Mouse (Mus musculus) midbrain, embryonic 11.5 days (tissue): Measurements from ENCODE around the gene Cenph. TPM values are rescaled to one million over a fixed set of nuclear protein-coding genes. Genes with fewer than 3 reads are reported as not detected.

ENCODE experiments used
- ATAC-seq: fragments of 200-750 bp; cut with Nextera tagmentation; 2 replicates; pipeline ENCODE4 v1.8.0; 2017; ENCODE audit warnings: moderate TSS enrichment, moderate library complexity; ENCODE audit not compliant: low FRiP score
- DNase-seq: peaks from one replicate; pipeline ENCODE4 v3.0.0; 2015; ENCODE audit warnings: low spot score; ENCODE audit errors: missing footprints
- H3K27ac ChIP-seq: fragments of 300-500 bp; sonication (generic); 2 replicates; pipeline ENCODE4 v1.5.1; 2014; ENCODE audit warnings: low read depth, low read length
- H3K27me3 ChIP-seq: fragments of 300-500 bp; sonication (generic); 2 replicates; pipeline ENCODE4 v1.6.1; 2014; ENCODE audit warnings: mild to moderate bottlenecking, low read length, moderate library complexity, mixed read lengths; ENCODE audit not compliant: control insufficient read depth, insufficient read depth
- H3K36me3 ChIP-seq: fragments of 300-500 bp; sonication (generic); 2 replicates; pipeline ENCODE4 v1.6.1; 2014; ENCODE audit warnings: mild to moderate bottlenecking, low read length, moderate library complexity, mixed read lengths; ENCODE audit not compliant: control insufficient read depth, insufficient read depth
- H3K4me1 ChIP-seq: fragments of 300-500 bp; sonication (generic); 2 replicates; pipeline ENCODE4 v1.6.1; 2014; ENCODE audit warnings: low read length; ENCODE audit not compliant: control insufficient read depth, insufficient read depth
- H3K4me2 ChIP-seq: fragments of 300-500 bp; sonication (generic); 2 replicates; pipeline ENCODE4 v1.6.1; 2014; ENCODE audit warnings: mild to moderate bottlenecking, moderate library complexity
- H3K4me3 ChIP-seq: fragments of 300-500 bp; sonication (generic); 2 replicates; pipeline ENCODE4 v1.5.1; 2014; ENCODE audit warnings: low read depth, low read length
- H3K9ac ChIP-seq: fragments of 300-500 bp; sonication (generic); 2 replicates; pipeline ENCODE4 v1.6.1; 2014; ENCODE audit warnings: low read length
- H3K9me3 ChIP-seq: fragments of 300-500 bp; sonication (generic); 2 replicates; pipeline ENCODE4 v1.6.1; 2016; ENCODE audit warnings: low read length; ENCODE audit not compliant: control insufficient read depth
- WGBS: fragments of 180-500 bp; shearing (Covaris S2); extraction: QIAGEN DNeasy Blood & Tissue Kit; methylation state at CpG from one replicate; pipeline ENCODE4 v1.1.7; 2014; 5-methylcytosine and 5-hydroxymethylcytosine counted together
- polyA plus RNA-seq: library from polyadenylated mRNA; unstranded; fragments of >200 nt; fragmentation: Nextera tagmentation; extraction: Ambion mirVana; gene quantifications from 2 replicates; pipeline ENCODE4 v1.2.1, GENCODE M21; 2014

The Cenph gene
- polyA plus RNA-seq, 1 experiment from 2014 or later = 56.2 TPM

- 0 out of 2 replicates have a peak, but pooled peaks cover 2% of the 10 kb centered on the region for H3K36me3 ChIP-seq
- H3K4me1 ChIP-seq = peaks cover 17% of the 10 kb centered on the region
- no peaks in the 10 kb centered on the region for H3K9me3 ChIP-seq
- ATAC-seq (no peak), DNase-seq (peak; percentile 75)
- WGBS = 72% methylated on average over 6 of the region's 6 CpGs
- no peak overlapping the region for H3K9ac ChIP-seq
- no peak overlapping the region for H3K4me3 ChIP-seq
- H3K27ac ChIP-seq = no peak overlapping the region
- no peak overlapping the region for H3K4me2 ChIP-seq
- H3K27me3 ChIP-seq = no peaks in the 10 kb centered on the region
Measured at GRCm38 (mm10) chr13:100787316-100788010, 11.8 kb upstream of the Cenph start.

GRCm38 (mm10) chr13:100786414-100786867 lies 10.7 kb upstream of the Cenph start, which contains the start of gene Ccnb1:
TSS of gene Ccnb1 (minus strand) at chr13:100786570.
- Histone ChIP-seq H3K4me2 (peak within 1 kb of the TSS; percentile 69), H3K27ac (peak within 1 kb of the TSS; percentile 9; the same call in 1 of the 2 replicates), H3K4me3 (peak within 1 kb of the TSS; percentile 91), H3K4me1 (peaks cover 17% of the 10 kb centered on the region), H3K9ac (peak within 1 kb of the TSS; percentile 95), H3K36me3 (peaks cover 4% of the 10 kb centered on the region; the same call in 1 of the 2 replicates), H3K9me3 (no peaks in the 10 kb centered on the region), H3K27me3 (no peaks in the 10 kb centered on the region)
- ATAC-seq (peak; percentile 99), DNase-seq (peak; percentile 99)
- WGBS = under 1% methylated on average over 35 of the region's 35 CpGs

- Histone ChIP-seq H3K27me3 (no peaks in the 10 kb centered on the region), H3K9ac (peak overlapping the region; percentile 95), H3K4me3 (peak overlapping the region; percentile 91), H3K27ac (peak overlapping the region; percentile 9; the same call in 1 of the 2 replicates), H3K4me1 (peaks cover 17% of the 10 kb centered on the region), H3K4me2 (peak overlapping the region; percentile 69), H3K36me3 (peaks cover 7% of the 10 kb centered on the region; the same call in 1 of the 2 replicates), H3K9me3 (no peaks in the 10 kb centered on the region)
- ATAC-seq = peak; percentile 62
- DNase-seq = no peak
- WGBS = under 1% methylated on average over 29 of the region's 30 CpGs
Measured at GRCm38 (mm10) chr13:100785806-100786413, 10.2 kb upstream of the Cenph start.

GRCm38 (mm10) chr13:100777491-100777890 lies 1.8 kb upstream of the Cenph start:
- no peaks in the 10 kb centered on the region for H3K27me3 ChIP-seq
- H3K4me1 ChIP-seq = peaks cover 11% of the 10 kb centered on the region
- no peak overlapping the region for H3K9ac ChIP-seq
- H3K27ac ChIP-seq = no peak overlapping the region
- DNase-seq (peak; percentile 71), ATAC-seq (no peak)
- WGBS = 88% methylated on average over 3 of the region's 3 CpGs
- no peak overlapping the region for H3K4me3 ChIP-seq
- H3K36me3 ChIP-seq = peaks cover 9% of the 10 kb centered on the region
- H3K9me3 ChIP-seq = no peaks in the 10 kb centered on the region
- H3K4me2 ChIP-seq = no peak overlapping the region

- no peaks in the 10 kb centered on the region for H3K9me3 ChIP-seq
- no peak overlapping the region for H3K9ac ChIP-seq
- H3K4me2 ChIP-seq = no peak overlapping the region
- no peak overlapping the region for H3K27ac ChIP-seq
- DNase-seq (peak; percentile 80), ATAC-seq (no peak)
- no peak overlapping the region for H3K4me3 ChIP-seq
- WGBS = 70% methylated on average over 6 of the region's 6 CpGs
- no peaks in the 10 kb centered on the region for H3K27me3 ChIP-seq
- H3K36me3 ChIP-seq = peaks cover 10% of the 10 kb centered on the region
- H3K4me1 ChIP-seq = peaks cover 11% of the 10 kb centered on the region
Measured at GRCm38 (mm10) chr13:100776710-100777109, 1.0 kb upstream of the Cenph start.

GRCm38 (mm10) chr13:100776056-100776419 lies 339 bp upstream of the Cenph start:
- Histone ChIP-seq H3K4me2 (peak overlapping the region; percentile 71), H3K27ac (peak overlapping the region; percentile 36; the same call in 1 of the 2 replicates), H3K9me3 (no peaks in the 10 kb centered on the region), H3K9ac (peak overlapping the region; percentile 78), H3K4me1 (peaks cover 11% of the 10 kb centered on the region), H3K27me3 (no peaks in the 10 kb centered on the region), H3K36me3 (peaks cover 7% of the 10 kb centered on the region), H3K4me3 (peak overlapping the region; percentile 88)
- WGBS = 18% methylated on average over 8 of the region's 8 CpGs
- DNase-seq = no peak
- ATAC-seq = no peak

- H3K4me1 ChIP-seq = peaks cover 11% of the 10 kb centered on the region
- peak overlapping the region; percentile 71 for H3K4me2 ChIP-seq
- peak overlapping the region; percentile 78 for H3K9ac ChIP-seq
- H3K27me3 ChIP-seq = no peaks in the 10 kb centered on the region
- ATAC-seq = no peak
- H3K27ac ChIP-seq = no peak overlapping the region
- no peaks in the 10 kb centered on the region for H3K9me3 ChIP-seq
- no peak for DNase-seq
- peaks cover 5% of the 10 kb centered on the region; the same call in 1 of the 2 replicates for H3K36me3 ChIP-seq
- peak overlapping the region; percentile 88 for H3K4me3 ChIP-seq
Measured at GRCm38 (mm10) chr13:100774704-100775103, 995 bp downstream of the Cenph start.

- Histone ChIP-seq H3K27ac (no peak overlapping the region), H3K27me3 (no peaks in the 10 kb centered on the region), H3K9me3 (no peaks in the 10 kb centered on the region), H3K36me3 (peaks cover 10% of the 10 kb centered on the region), H3K4me2 (no peak overlapping the region), H3K4me1 (no peaks in the 10 kb centered on the region), H3K4me3 (no peak overlapping the region), H3K9ac (no peak overlapping the region)
- DNase-seq (no peak), ATAC-seq (no peak)
- WGBS = 88% methylated on average over 2 of the region's 2 CpGs
Measured at GRCm38 (mm10) chr13:100755329-100755728, 20.4 kb downstream of the Cenph start.

GRCm38 (mm10) chr13:100754186-100754585 lies 21.5 kb downstream of the Cenph start:
- Histone ChIP-seq H3K4me1 (no peaks in the 10 kb centered on the region), H3K36me3 (no peaks in the 10 kb centered on the region), H3K4me2 (no peak overlapping the region), H3K4me3 (no peak overlapping the region), H3K27ac (no peak overlapping the region), H3K27me3 (no peaks in the 10 kb centered on the region), H3K9me3 (no peaks in the 10 kb centered on the region), H3K9ac (no peak overlapping the region)
- ATAC-seq (no peak), DNase-seq (peak; percentile 72)
- 78% methylated on average over 4 of the region's 4 CpGs for WGBS
